Mouse (Mus musculus) heart, postnatal 0 days (tissue): ENCODE measurements around the gene Slc28a1. TPM values are rescaled to one million over a fixed set of nuclear protein-coding genes. Genes with fewer than 3 reads are reported as not detected.

Experiments used
- ATAC-seq: fragments of 200-750 bp; cut with Nextera tagmentation; 2 replicates; pipeline ENCODE4 v1.8.0; 2017; ENCODE audit warnings: low read depth, moderate number of reproducible peaks, moderate library complexity; ENCODE audit not compliant: insufficient read depth
- DNase-seq: peaks from one replicate; pipeline ENCODE4 v3.0.0-alpha.2; 2016; ENCODE audit warnings: low spot score
- H3K27ac ChIP-seq: fragments of 300-500 bp; sonication (generic); 2 replicates; pipeline ENCODE4 v1.5.1; 2014; ENCODE audit warnings: low read depth, mild to moderate bottlenecking
- H3K27me3 ChIP-seq: fragments of 300-500 bp; sonication (generic); 2 replicates; pipeline ENCODE4 v1.6.1; 2014; ENCODE audit warnings: low read length, mixed read lengths; ENCODE audit not compliant: control insufficient read depth, insufficient read depth
- H3K36me3 ChIP-seq: fragments of 300-500 bp; sonication (generic); replicated peaks from 2 replicates; pipeline ENCODE4 v1.6.1; 2014; ENCODE audit warnings: low read length, mixed read lengths; ENCODE audit not compliant: control insufficient read depth, insufficient read depth
- H3K4me1 ChIP-seq: fragments of 300-500 bp; sonication (generic); 2 replicates; pipeline ENCODE4 v1.6.1; 2014; ENCODE audit warnings: antibody characterized with exemption; ENCODE audit not compliant: control insufficient read depth, insufficient read depth
- H3K4me2 ChIP-seq: fragments of 300-500 bp; sonication (generic); 2 replicates; pipeline ENCODE4 v1.6.1; 2014; ENCODE audit warnings: low read depth, mild to moderate bottlenecking, low read length, moderate library complexity
- H3K4me3 ChIP-seq: fragments of 300-500 bp; sonication (generic); 2 replicates; pipeline ENCODE4 v1.5.1; 2014; ENCODE audit warnings: low read depth, low read length
- H3K9ac ChIP-seq: fragments of 300-500 bp; sonication (generic); replicated peaks from 2 replicates; pipeline ENCODE4 v1.6.1; 2014; ENCODE audit warnings: low read depth, low read length, mixed read lengths
- H3K9me3 ChIP-seq: fragments of 300-500 bp; sonication (generic); replicated peaks from 2 replicates; pipeline ENCODE4 v1.6.1; 2016; ENCODE audit warnings: low read length; ENCODE audit not compliant: control insufficient read depth
- CTCF ChIP-seq: IDR thresholded peaks from 2 replicates; pipeline ENCODE4 v1.5.1; 2016; ENCODE audit warnings: antibody characterized with exemption, control low read depth, low read depth
- EP300 ChIP-seq: IDR thresholded peaks from 2 replicates; pipeline ENCODE4 v1.6.1; 2016; ENCODE audit warnings: antibody characterized with exemption, low read depth
- WGBS: fragments of 180-500 bp; shearing (Covaris S2); extraction: QIAGEN DNeasy Blood & Tissue Kit; methylation state at CpG from one replicate; pipeline ENCODE4 v1.1.7; 2014; 5-methylcytosine and 5-hydroxymethylcytosine counted together
- polyA plus RNA-seq: library from polyadenylated mRNA; unstranded; fragments of >200 nt; fragmentation: Nextera tagmentation; extraction: Ambion mirVana; gene quantifications from 2 replicates; pipeline ENCODE4 v1.2.1, GENCODE M21; 2015
- total RNA-seq: library from RNA; depleted of rRNA; stranded (reverse); fragments of >200 nt; gene quantifications from 2 replicates; pipeline ENCODE4 v1.2.3, GENCODE M21; 2014; ENCODE audit warnings: low replicate concordance

The Slc28a1 gene
- total and polyA plus RNA-seq, 2 experiments from 2014 or later = 0.05 TPM; not detected in 1

DNA sequence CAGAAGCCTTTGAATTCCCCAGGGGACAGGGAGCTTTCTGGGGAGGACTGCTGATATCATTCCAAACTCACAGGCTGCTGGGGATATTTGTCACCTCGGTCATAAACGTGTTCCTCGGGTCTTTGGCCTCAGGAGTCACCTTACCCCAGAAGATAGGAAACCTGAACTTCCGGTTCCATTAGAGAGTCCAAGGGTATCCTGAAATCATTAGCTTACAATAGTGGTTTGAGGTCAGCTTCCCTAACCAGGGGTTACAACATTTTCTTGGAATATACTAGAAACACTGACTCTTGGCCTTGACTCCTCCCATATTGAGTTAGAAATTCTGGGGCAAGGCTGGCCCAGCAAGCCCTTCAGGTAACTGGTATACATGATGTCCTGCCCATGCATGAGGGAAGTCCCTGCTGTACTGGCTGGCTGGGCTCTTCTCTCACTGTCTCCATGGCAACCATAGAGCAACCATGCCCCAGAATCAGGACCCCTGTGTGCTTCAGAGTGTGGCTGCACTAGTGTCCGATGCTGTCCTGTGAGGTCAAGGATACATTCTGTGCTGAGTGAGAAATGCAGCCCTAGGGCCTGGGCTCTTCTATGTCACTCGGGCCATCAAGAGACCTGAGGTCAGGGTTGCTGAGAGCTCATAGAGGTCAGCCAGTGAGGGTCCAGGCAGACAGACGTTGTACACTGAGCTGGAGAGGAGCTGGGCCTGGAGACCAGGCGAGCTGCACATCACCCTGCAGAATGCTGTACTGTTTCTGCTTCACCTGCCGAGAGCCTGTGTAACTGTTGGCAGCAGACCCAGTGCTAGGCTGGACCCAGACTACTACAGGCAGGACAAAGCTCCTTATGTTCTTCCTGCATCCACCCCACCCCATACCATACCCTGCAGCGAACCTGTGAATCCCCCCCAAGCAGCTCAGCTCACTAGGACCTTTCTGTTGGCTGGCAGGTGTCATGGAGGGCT, 10.9 kb downstream of the Slc28a1 start:
- H3K27me3 ChIP-seq = no peaks in the 10 kb centered on the region
- H3K4me2 ChIP-seq = no peak overlapping the region
- H3K9ac ChIP-seq = no peak overlapping the region
- H3K36me3 ChIP-seq = no peaks in the 10 kb centered on the region
- ATAC-seq (no peak), DNase-seq (no peak)
- H3K4me3 ChIP-seq = no peak overlapping the region
- TF ChIP-seq EP300 (no peak), CTCF (no peak)
- WGBS = 74% methylated on average over 10 of the region's 10 CpGs
- no peak overlapping the region for H3K27ac ChIP-seq
- H3K9me3 ChIP-seq = no peaks in the 10 kb centered on the region
- H3K4me1 ChIP-seq = no peaks in the 10 kb centered on the region

GRCm38 (mm10) chr7:81131864-81132263, 17.3 kb downstream of the Slc28a1 start:
- no peak for ATAC-seq
- Histone ChIP-seq H3K4me1 (peaks cover 27% of the 10 kb centered on the region), H3K9ac (no peak overlapping the region), H3K36me3 (no peaks in the 10 kb centered on the region), H3K9me3 (no peaks in the 10 kb centered on the region), H3K27me3 (no peaks in the 10 kb centered on the region), H3K4me2 (no peak overlapping the region), H3K27ac (peak overlapping the region; percentile 56; the same call in 1 of the 2 replicates), H3K4me3 (no peak overlapping the region)
- 65% methylated on average over 7 of the region's 7 CpGs for WGBS
- no peak for DNase-seq
- TF ChIP-seq EP300 (no peak), CTCF (no peak)

GRCm38 (mm10) chr7:81132851-81133279, 18.3 kb downstream of the Slc28a1 start:
- H3K27ac ChIP-seq = peak overlapping the region; percentile 56
- no peaks in the 10 kb centered on the region for H3K36me3 ChIP-seq
- ATAC-seq (peak; percentile 76), DNase-seq (peak; percentile 86)
- 8% methylated on average over 2 of the region's 2 CpGs for WGBS
- H3K4me1 ChIP-seq = peaks cover 27% of the 10 kb centered on the region
- no peaks in the 10 kb centered on the region for H3K27me3 ChIP-seq
- H3K4me3 ChIP-seq = no peak overlapping the region
- TF ChIP-seq CTCF (peak; percentile 5; the same call in 1 of the 2 replicates), EP300 (peak; percentile 54; the same call in 1 of the 2 replicates)
- no peaks in the 10 kb centered on the region for H3K9me3 ChIP-seq
- H3K4me2 ChIP-seq = no peak overlapping the region
- 0 out of 2 replicates have a peak overlapping the region, but pooled peaks have one; percentile 8 for H3K9ac ChIP-seq

DNA sequence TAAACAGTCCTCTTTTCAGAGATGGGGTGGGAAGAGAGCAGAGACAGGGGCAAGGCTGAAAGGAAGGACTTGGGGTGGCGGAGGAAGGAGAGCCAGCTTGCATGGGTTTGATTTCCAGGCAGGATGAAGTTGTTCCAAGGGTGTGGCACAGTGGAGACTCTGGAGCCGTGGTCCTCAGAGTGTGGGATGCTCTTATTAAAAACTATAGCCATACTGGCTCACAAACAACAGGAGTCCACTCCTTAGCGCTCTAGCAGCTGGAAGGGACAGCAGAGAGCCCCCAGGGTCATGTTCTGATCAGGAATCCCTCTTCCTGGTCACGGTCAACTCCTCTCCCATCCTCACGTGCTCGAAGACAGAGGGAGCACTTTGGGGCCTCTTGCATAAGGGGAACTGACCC, 18.8 kb downstream of the Slc28a1 start:
- no peak for ATAC-seq
- Histone ChIP-seq H3K4me1 (peaks cover 27% of the 10 kb centered on the region), H3K36me3 (no peaks in the 10 kb centered on the region), H3K4me2 (no peak overlapping the region), H3K27ac (peak overlapping the region; percentile 56), H3K4me3 (no peak overlapping the region), H3K9me3 (no peaks in the 10 kb centered on the region), H3K27me3 (no peaks in the 10 kb centered on the region), H3K9ac (0 out of 2 replicates have a peak overlapping the region, but pooled peaks have one; percentile 8)
- DNase-seq = no peak
- WGBS = 58% methylated on average over 6 of the region's 6 CpGs
- TF ChIP-seq EP300 (no peak), CTCF (no peak)

DNA sequence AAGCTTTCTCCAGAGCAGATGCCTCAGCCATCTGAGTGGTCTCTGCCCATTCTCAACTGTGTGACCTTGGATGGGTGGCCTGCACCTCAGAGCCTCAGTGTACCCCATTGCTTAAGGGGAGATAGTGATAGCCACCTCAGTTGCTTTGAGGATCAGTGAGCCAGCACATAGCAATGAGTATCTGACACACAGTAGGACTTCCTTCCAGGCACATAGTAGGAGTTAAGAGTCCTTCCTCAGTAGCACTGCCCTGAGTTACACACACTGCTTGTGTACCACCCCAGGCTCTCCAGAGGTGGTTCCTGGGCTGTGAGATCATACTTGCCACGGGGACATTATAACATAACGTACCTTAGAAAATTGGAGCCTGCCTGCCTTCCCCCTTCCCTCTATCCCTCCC, 19.3 kb downstream of the Slc28a1 start:
- Histone ChIP-seq H3K4me2 (0 out of 2 replicates have a peak overlapping the region, but pooled peaks have one; percentile 41), H3K9ac (no peak overlapping the region)

More for the DNA sequence above, 19.3 kb downstream of the Slc28a1 start:
- H3K36me3 ChIP-seq = no peaks in the 10 kb centered on the region
- DNase-seq (no peak), ATAC-seq (no peak)
- H3K4me3 ChIP-seq = no peak overlapping the region
- no peaks in the 10 kb centered on the region for H3K9me3 ChIP-seq
- peak overlapping the region; percentile 56 for H3K27ac ChIP-seq
- H3K4me1 ChIP-seq = peaks cover 27% of the 10 kb centered on the region
- TF ChIP-seq CTCF (no peak), EP300 (no peak)
- H3K27me3 ChIP-seq = no peaks in the 10 kb centered on the region
- WGBS = 59% methylated on average over 2 of the region's 2 CpGs
